Comparison of ENCODE assay signal across 13 mouse cellular contexts in genomic region chr11:74590691-74591090, GRCm38 (mm10). TPM values are rescaled to one million over a fixed set of nuclear protein-coding genes. Genes with fewer than 3 reads are reported as not detected.
A peak's percentile ranks its signal among the peaks of the same experiment; 100 is the strongest.
DNase-seq lines count a peak whose midpoint lies in the region; ATAC-seq and TF ChIP-seq lines count a peak whose summit lies in the region.
"Had no signal": no experiment of that assay in that cellular context is flagged by ENCODE, and none has a peak within 500 bp of the region (broad histone marks: within the 10 kb centered on the region; RNA-seq: fewer than 3 reads in every experiment).

No protein-coding gene starts in this region.

- H3K36me3 ChIP-seq in E14TG2a.4 (ENCODE audit: insufficient read depth, low read length): no peaks in the 10 kb centered on the region
- H3K36me3 ChIP-seq in forebrain, embryonic 16.5 days (ENCODE audit: control insufficient read depth, insufficient read depth): no peaks in the 10 kb centered on the region
- no peaks in the 10 kb centered on the region for H3K36me3 ChIP-seq in midbrain, embryonic 12.5 days
- no peaks in the 10 kb centered on the region for H3K36me3 ChIP-seq in heart, embryonic 11.5 days (ENCODE audit: control insufficient read depth, insufficient read depth, low read length)
- H3K36me3 ChIP-seq: limb, embryonic 13.5 days had no signal

- ATAC-seq in forebrain, embryonic 16.5 days: no peak
- ATAC-seq in midbrain, embryonic 12.5 days (ENCODE audit: low FRiP score, low read depth): no peak
- ATAC-seq in heart, embryonic 11.5 days (replicated peaks; ENCODE audit: insufficient number of reproducible peaks, low FRiP score, low TSS enrichment): no peak

- peaks cover 66% of the 10 kb centered on the region for H3K27me3 ChIP-seq in E14TG2a.4 (ENCODE audit: insufficient read depth, low read length)
- H3K27me3 ChIP-seq in forebrain, embryonic 16.5 days (replicated peaks; ENCODE audit: control insufficient read depth, insufficient read depth, low read length): peaks cover 29% of the 10 kb centered on the region
- peaks cover 55% of the 10 kb centered on the region for H3K27me3 ChIP-seq in midbrain, embryonic 12.5 days
- H3K27me3 ChIP-seq in heart, embryonic 11.5 days (ENCODE audit: control insufficient read depth, insufficient read depth, low read length): peaks cover 71% of the 10 kb centered on the region

- WGBS in forebrain, embryonic 16.5 days: 27% methylated on average over 13 of the region's 13 CpGs
- WGBS in midbrain, embryonic 12.5 days: 29% methylated on average over 13 of the region's 13 CpGs
- 33% methylated on average over 13 of the region's 13 CpGs for WGBS in heart, embryonic 11.5 days (ENCODE audit: insufficient replicate concordance)

- no peaks in the 10 kb centered on the region; the same call in 1 of the 2 replicates for H3K9me3 ChIP-seq in E14TG2a.4 (ENCODE audit: low read length)
- H3K9me3 ChIP-seq in forebrain, embryonic 16.5 days (ENCODE audit: control insufficient read depth, low read length): no peaks in the 10 kb centered on the region
- no peaks in the 10 kb centered on the region for H3K9me3 ChIP-seq in midbrain, embryonic 12.5 days
- H3K9me3 ChIP-seq in heart, embryonic 11.5 days (replicated peaks; ENCODE audit: control insufficient read depth, low read length): no peaks in the 10 kb centered on the region
- H3K9me3 ChIP-seq: limb, embryonic 13.5 days had no signal

- H3K4me1 ChIP-seq in E14TG2a.4 (replicated peaks; ENCODE audit: low read depth, low read length): peaks cover 37% of the 10 kb centered on the region
- peaks cover 9% of the 10 kb centered on the region for H3K4me1 ChIP-seq in forebrain, embryonic 16.5 days (replicated peaks; ENCODE audit: control insufficient read depth, insufficient read depth, low read length)
- H3K4me1 ChIP-seq in midbrain, embryonic 12.5 days: peaks cover 10% of the 10 kb centered on the region; the same call in 1 of the 2 replicates
- H3K4me1 ChIP-seq in heart, embryonic 11.5 days (ENCODE audit: control insufficient read depth, insufficient read depth, low read length): no peaks in the 10 kb centered on the region; the same call in 1 of the 2 replicates

- H3K4me3 ChIP-seq in E14TG2a.4 (replicated peaks; ENCODE audit: low read length): peak overlapping the region; percentile 82
- H3K4me3 ChIP-seq in forebrain, embryonic 16.5 days (replicated peaks; ENCODE audit: low read length): peak overlapping the region; percentile 59
- peak overlapping the region; percentile 47 for H3K4me3 ChIP-seq in midbrain, embryonic 12.5 days
- no peak overlapping the region for H3K4me3 ChIP-seq in heart, embryonic 11.5 days (ENCODE audit: low read depth, low read length)

- H3K4me2 ChIP-seq in forebrain, embryonic 16.5 days (ENCODE audit: low read length): peak overlapping the region; percentile 61
- H3K4me2 ChIP-seq in midbrain, embryonic 12.5 days (replicated peaks): peak overlapping the region; percentile 68
- no peak overlapping the region; the same call in 1 of the 2 replicates for H3K4me2 ChIP-seq in heart, embryonic 11.5 days

- DNase-seq in ZHBTc4 (ENCODE audit: low read depth, low spot score): peak; percentile 9
- no peak for DNase-seq in urinary bladder, postnatal 14 days (ENCODE audit: low spot score)
- DNase-seq in urinary bladder, postnatal 4 days (ENCODE audit: low spot score in 2 of 2): no peak
- no peak for DNase-seq in testis, postnatal 10 days (ENCODE audit: low spot score)
- DNase-seq: adrenal gland, postnatal 14 days; kidney, adult 2 months; lung, adult 2 months had no signal

- H3K27ac ChIP-seq in forebrain, embryonic 16.5 days (ENCODE audit: low read length): no peak overlapping the region
- peak overlapping the region; percentile 61; the same call in 1 of the 2 replicates for H3K27ac ChIP-seq in midbrain, embryonic 12.5 days (replicated peaks)
- H3K27ac ChIP-seq in heart, embryonic 11.5 days (ENCODE audit: low read depth, low read length): no peak overlapping the region
- H3K27ac ChIP-seq: limb, embryonic 13.5 days; stomach, postnatal 0 days had no signal

- TF ChIP-seq CTCF in E14TG2a.4 (conservative IDR thresholded peaks at IDR 0.05; ENCODE audit: low read length): no peak

- peak overlapping the region; percentile 72 for H3K9ac ChIP-seq in forebrain, embryonic 16.5 days (replicated peaks; ENCODE audit: low read depth, low read length)
- 0 out of 2 replicates have a peak overlapping the region, but pooled peaks have one; percentile 46 for H3K9ac ChIP-seq in midbrain, embryonic 12.5 days (replicated peaks)
- H3K9ac ChIP-seq in heart, embryonic 11.5 days (ENCODE audit: low read depth, low read length): no peak overlapping the region
- H3K9ac ChIP-seq: limb, embryonic 13.5 days had no signal

RNA-seq across cellular contexts. Expression of gene Rap1gap2, which starts 20.0 kb away (rescaled TPM):
- 10.7 and 12.9 TPM in 2 replicates for polyA plus RNA-seq in forebrain, embryonic 16.5 days (2015; fragmentation: Nextera tagmentation; extraction: Ambion mirVana)
- 5.0 and 6.1 TPM in 2 replicates for polyA plus RNA-seq in midbrain, embryonic 12.5 days (2016; fragmentation: Nextera tagmentation; extraction: Ambion mirVana)
- polyA plus RNA-seq in heart, embryonic 11.5 days (2014; fragmentation: Nextera tagmentation; extraction: Ambion mirVana): 6.6 TPM in 2 replicates

RNA-seq across cellular contexts. Expression of gene Ccdc92b, which starts 28.7 kb away (rescaled TPM):
- polyA plus RNA-seq in forebrain, embryonic 16.5 days (2015; fragmentation: Nextera tagmentation; extraction: Ambion mirVana): 3.1 and 3.4 TPM in 2 replicates
- 2.4 and 2.5 TPM in 2 replicates for polyA plus RNA-seq in midbrain, embryonic 12.5 days (2016; fragmentation: Nextera tagmentation; extraction: Ambion mirVana)
- 2.8 and 3.5 TPM in 2 replicates for polyA plus RNA-seq in heart, embryonic 11.5 days (2014; fragmentation: Nextera tagmentation; extraction: Ambion mirVana)

RNA-seq across cellular contexts. Expression of gene Cluh, which starts 58.6 kb away (rescaled TPM):
- 13.7 and 15.2 TPM in 2 replicates for polyA plus RNA-seq in forebrain, embryonic 16.5 days (2015; fragmentation: Nextera tagmentation; extraction: Ambion mirVana)
- polyA plus RNA-seq in midbrain, embryonic 12.5 days (2016; fragmentation: Nextera tagmentation; extraction: Ambion mirVana): 19.4 and 19.9 TPM in 2 replicates
- 27.5 and 33.1 TPM in 2 replicates for polyA plus RNA-seq in heart, embryonic 11.5 days (2014; fragmentation: Nextera tagmentation; extraction: Ambion mirVana)
